Mouse (Mus musculus) CH12.LX (cell line): ENCODE results near the gene Fshr. TPM values are rescaled to one million over a fixed set of nuclear protein-coding genes. Genes with fewer than 3 reads are reported as not detected.

ENCODE experiments used
- DNase-seq: peaks from one replicate; pipeline ENCODE4 v3.0.0-alpha.2; 2013; ENCODE audit errors: extremely low read depth
- H3K27ac ChIP-seq: 2 replicates; pipeline ENCODE4 v1.5.1; 2012; ENCODE audit warnings: low read depth, mild to moderate bottlenecking, control low read depth, moderate library complexity; ENCODE audit not compliant: insufficient read depth
- H3K27me3 ChIP-seq: replicated peaks from 2 replicates; pipeline ENCODE3; 2012; ENCODE audit warnings: inconsistent platforms
- H3K36me3 ChIP-seq, 2 experiments: replicated peaks in 1 of 2; 2 replicates each; pipeline versions ENCODE3 to v1.6.1; 2012; ENCODE audit warnings: inconsistent platforms in 1 of 2, low read length in 1 of 2, mild to moderate bottlenecking in 1 of 2, mixed read lengths in 1 of 2, moderate library complexity in 1 of 2; ENCODE audit not compliant: control insufficient read depth in 1 of 2, insufficient read depth in 1 of 2
- H3K4me1 ChIP-seq, 2 experiments: 2 replicates each; pipeline ENCODE4 v1.6.1; 2012; ENCODE audit warnings: inconsistent platforms in 1 of 2, moderate library complexity in 1 of 2; ENCODE audit not compliant: insufficient read depth in 2 of 2, control insufficient read depth in 1 of 2
- H3K4me2 ChIP-seq: 2 replicates; pipeline ENCODE4 v1.6.1; 2012; ENCODE audit warnings: low read depth, mild to moderate bottlenecking, control low read depth; ENCODE audit not compliant: poor library complexity, insufficient read depth, severe bottlenecking
- H3K4me3 ChIP-seq, 3 experiments: fragments of 150-350 bp in 1 of 3; sonication (generic) in 1 of 3; replicated peaks in 1 of 3; 2 replicates each; pipeline versions ENCODE3 to v1.5.1; 2011 to 2012; ENCODE audit warnings: low read depth in 2 of 3, low read length in 2 of 3, mild to moderate bottlenecking in 2 of 3, moderate library complexity in 2 of 3, control low read depth in 1 of 3, improper control_type of control experiment in 1 of 3, inconsistent platforms in 1 of 3, mixed read lengths in 1 of 3; ENCODE audit not compliant: poor library complexity in 1 of 3
- H3K79me2 ChIP-seq: replicated peaks from 2 replicates; pipeline ENCODE4 v1.6.1; 2012; ENCODE audit warnings: mild to moderate bottlenecking, moderate library complexity; ENCODE audit not compliant: control insufficient read depth, poor library complexity, insufficient read depth, severe bottlenecking; ENCODE audit errors: extremely low read depth
- H3K9ac ChIP-seq: 2 replicates; pipeline ENCODE4 v1.6.1; 2012; ENCODE audit warnings: low read depth, mild to moderate bottlenecking, control low read depth, moderate library complexity; ENCODE audit not compliant: insufficient read depth
- H3K9me3 ChIP-seq: replicated peaks from 2 replicates; pipeline ENCODE3; 2012; ENCODE audit warnings: low read length, inconsistent platforms, mixed read lengths
- BHLHE40 ChIP-seq: IDR thresholded peaks from 2 replicates; pipeline ENCODE4 v1.6.1; 2011; ENCODE audit warnings: mild to moderate bottlenecking, low read depth, low read length, improper control_type of control experiment
- ETS1 ChIP-seq: conservative IDR thresholded peaks from 2 replicates; pipeline ENCODE4 v1.6.1; 2012; ENCODE audit warnings: low read depth, mild to moderate bottlenecking, inconsistent platforms, low read length, improper control_type of control experiment, moderate library complexity
- IRF4 ChIP-seq: IDR thresholded peaks from 2 replicates; pipeline ENCODE4 v1.6.1; 2014; ENCODE audit warnings: low read depth, mild to moderate bottlenecking, inconsistent platforms, low read length, improper control_type of control experiment
- JUN ChIP-seq: IDR thresholded peaks from 2 replicates; pipeline ENCODE4 v1.6.1; 2011; ENCODE audit warnings: low read depth, mild to moderate bottlenecking, low read length, improper control_type of control experiment, moderate library complexity; ENCODE audit not compliant: insufficient read depth
- JUND ChIP-seq: conservative IDR thresholded peaks from 2 replicates; pipeline ENCODE4 v1.6.1; 2011; ENCODE audit warnings: low read depth, low read length, improper control_type of control experiment
- MAFK ChIP-seq: IDR thresholded peaks from 2 replicates; pipeline ENCODE4 v1.6.1; 2011; ENCODE audit warnings: low read length, improper control_type of control experiment; ENCODE audit not compliant: insufficient replicate concordance
- MAX ChIP-seq: IDR thresholded peaks from 2 replicates; pipeline ENCODE4 v1.6.1; 2011; ENCODE audit warnings: low read length, improper control_type of control experiment
- MXI1 ChIP-seq: IDR thresholded peaks from 2 replicates; pipeline ENCODE4 v1.6.1; 2011; ENCODE audit warnings: mild to moderate bottlenecking, low read depth, low read length, improper control_type of control experiment
- MYC ChIP-seq: IDR thresholded peaks from 2 replicates; pipeline ENCODE4 v1.6.1; 2011; ENCODE audit warnings: low read depth, mild to moderate bottlenecking, improper control_type of control experiment, low read length
- NRF1 ChIP-seq: IDR thresholded peaks from 2 replicates; pipeline ENCODE4 v1.6.1; 2014; ENCODE audit warnings: low read depth, mild to moderate bottlenecking, inconsistent platforms, low read length, improper control_type of control experiment, moderate library complexity
- UBTF ChIP-seq: IDR thresholded peaks from 2 replicates; pipeline ENCODE4 v1.6.1; 2012; ENCODE audit warnings: low read depth, mild to moderate bottlenecking, inconsistent platforms, low read length, improper control_type of control experiment, moderate library complexity
- USF1 ChIP-seq: IDR thresholded peaks from 2 replicates; pipeline ENCODE4 v1.6.1; 2014; ENCODE audit warnings: low read depth, mild to moderate bottlenecking, inconsistent platforms, low read length, improper control_type of control experiment
- USF2 ChIP-seq: conservative IDR thresholded peaks from 2 replicates; pipeline ENCODE4 v1.6.1; 2011; ENCODE audit warnings: low read depth, low read length, improper control_type of control experiment
- ZC3H11A ChIP-seq: IDR thresholded peaks from 2 replicates; pipeline ENCODE4 v1.6.1; 2012; ENCODE audit warnings: low read depth, mild to moderate bottlenecking, inconsistent platforms, low read length, improper control_type of control experiment
- ZMIZ1 ChIP-seq: IDR thresholded peaks from 2 replicates; pipeline ENCODE4 v1.6.1; 2012; ENCODE audit warnings: low read depth, mild to moderate bottlenecking, inconsistent platforms, low read length, improper control_type of control experiment
- ZNF384 ChIP-seq: IDR thresholded peaks from 2 replicates; pipeline ENCODE4 v1.6.1; 2012; ENCODE audit warnings: low read depth, low read length, improper control_type of control experiment, inconsistent platforms
- dilution Hi-C: fragments of 300-500 bp; cut with MboI; formaldehyde crosslinking; loops from 2 replicates; pipeline ENCODE4 v1.14.3; 2020; ENCODE audit warnings: low sequenced_read_pairs; ENCODE audit not compliant: extremely low pct_unique_long_range_greater_than_20kb, extremely low pct_ligation_motif_present
- in situ Hi-C: fragments of 300-500 bp; cut with MboI; formaldehyde crosslinking; loops from 3 replicates; pipeline ENCODE4 v1.14.3; 2019; ENCODE audit warnings: low sequenced_read_pairs, low pct_ligation_motif_present, low pct_unique_long_range_greater_than_20kb, mixed read lengths
- polyA plus RNA-seq: library from polyadenylated mRNA; unstranded; fragments of >175 nt; gene quantifications from 2 replicates; pipeline ENCODE4 v1.2.1, GENCODE M21; 2012; ENCODE audit warnings: low read depth; ENCODE audit not compliant: insufficient read length
- total RNA-seq, 2 experiments: library from RNA; depleted of rRNA; stranded (reverse); fragments of 300-350 nt in 1 of 2; fragments of >200 nt in 1 of 2; gene quantifications; 2 replicates each; pipeline ENCODE4 v1.2.3; 2012 to 2014

Fshr gene
- total and polyA plus RNA-seq, 3 experiments: not detected

- no peaks in the 10 kb centered on the region for H3K36me3 ChIP-seq
Measured at GRCm38 (mm10) chr17:89009117-89009516, 191.4 kb downstream of the Fshr start.

GRCm38 (mm10) chr17:89008680-89009079 is 191.8 kb downstream of the Fshr start:
- no peak overlapping the region for H3K9ac ChIP-seq
- H3K27me3 ChIP-seq: no peaks in the 10 kb centered on the region
- DNase-seq: no peak
- H3K79me2 ChIP-seq: no peaks in the 10 kb centered on the region
- H3K4me1 ChIP-seq: peaks cover 0 to 13% of the 10 kb centered on the region in 2 experiments; a peak in 2 of 4 replicates
- H3K9me3 ChIP-seq: no peaks in the 10 kb centered on the region
- H3K4me3 ChIP-seq: no peak overlapping the region
- in situ Hi-C loops: no loop called here
- no peak overlapping the region for H3K27ac ChIP-seq
- H3K36me3 ChIP-seq: no peaks in the 10 kb centered on the region
- TF ChIP-seq USF1: no peak
- no peak for TF ChIP-seq BHLHE40
- TF ChIP-seq JUND: no peak
- no peak for TF ChIP-seq NRF1
- TF ChIP-seq ETS1: no peak
- TF ChIP-seq ZC3H11A: no peak
- no peak for TF ChIP-seq IRF4
- TF ChIP-seq JUN: no peak
- dilution Hi-C loops: no loop called here
- H3K4me2 ChIP-seq: no peak overlapping the region

More at GRCm38 (mm10) chr17:89009117-89009516, 191.4 kb downstream of the Fshr start:
- H3K79me2 ChIP-seq: no peaks in the 10 kb centered on the region
- DNase-seq: no peak
- no peak overlapping the region for H3K27ac ChIP-seq
- no peaks in the 10 kb centered on the region for H3K9me3 ChIP-seq
- H3K27me3 ChIP-seq: no peaks in the 10 kb centered on the region
- in situ Hi-C loops: no loop called here
- peaks cover 0 to 13% of the 10 kb centered on the region in 2 experiments; a peak in 2 of 4 replicates for H3K4me1 ChIP-seq
- dilution Hi-C loops: no loop called here
- no peak overlapping the region for H3K4me2 ChIP-seq
- no peak overlapping the region for H3K4me3 ChIP-seq
- TF ChIP-seq USF2 (no peak), ZMIZ1 (no peak), MAX (no peak), MYC (no peak), NRF1 (no peak), ZNF384 (no peak), MXI1 (no peak), UBTF (no peak), MAFK (no peak)
- H3K9ac ChIP-seq: no peak overlapping the region
